Comparison of ENCODE assay signal across 8 mouse cellular contexts in the genomic region with DNA sequence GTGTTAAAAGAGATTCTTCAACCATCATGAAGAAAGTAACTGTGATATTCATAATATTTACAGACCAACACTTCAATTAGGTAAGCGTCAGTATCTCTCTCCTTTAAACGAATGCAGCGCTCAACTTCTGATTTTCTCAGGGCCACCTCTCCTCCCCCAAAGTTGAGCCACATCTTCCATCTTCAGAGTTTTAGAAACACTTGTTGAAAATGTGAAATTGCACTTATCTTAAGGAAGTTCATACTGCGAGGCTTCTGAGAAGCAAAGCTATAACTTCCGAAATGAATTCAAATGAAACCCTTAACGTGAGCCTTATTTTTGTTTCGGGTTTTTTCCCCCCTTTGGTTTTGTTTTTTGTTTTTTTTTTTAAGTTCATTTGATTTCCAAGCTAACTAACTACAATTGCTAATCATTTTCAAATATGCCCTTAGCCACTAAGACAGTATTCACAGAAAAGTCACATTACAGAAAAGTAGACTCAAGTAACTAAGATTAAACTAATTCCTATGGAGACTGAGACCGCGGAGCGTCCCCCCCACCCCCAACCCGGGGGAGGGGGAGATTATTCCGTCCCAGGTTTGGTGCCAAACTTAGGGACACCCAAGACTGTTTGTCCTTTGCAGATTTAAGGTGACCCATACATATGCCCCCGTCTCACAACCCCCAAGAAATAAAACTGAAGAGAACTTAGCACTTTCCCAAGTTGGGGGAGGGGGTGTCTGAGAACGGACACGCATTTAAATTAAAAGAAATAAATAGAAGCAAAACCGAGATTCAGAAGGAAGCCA. TPM values are rescaled to one million over a fixed set of nuclear protein-coding genes. Genes with fewer than 3 reads are reported as not detected.
A peak's percentile ranks its signal among the peaks of the same experiment; 100 is the strongest.
DNase-seq lines count a peak whose midpoint lies in the region; ATAC-seq and TF ChIP-seq lines count a peak whose summit lies in the region.

No protein-coding gene starts in this region.

- DNase-seq in embryonic facial prominence, embryonic 14.5 days (ENCODE audit: low spot score) = no peak
- no peak for DNase-seq in left cerebral cortex, postnatal 14 days (ENCODE audit: low spot score in 2 of 2)
- no peak for DNase-seq in cerebellum, postnatal 4 days (ENCODE audit: low spot score in 2 of 2)

- H3K27ac ChIP-seq in embryonic facial prominence, embryonic 14.5 days (replicated peaks; ENCODE audit: low read depth, low read length) = no peak overlapping the region
- no peak overlapping the region for H3K27ac ChIP-seq in intestine, postnatal 0 days (ENCODE audit: low read depth, low read length)
- H3K27ac ChIP-seq in stomach, embryonic 14.5 days (ENCODE audit: low read length) = no peak overlapping the region

- H3K9me3 ChIP-seq in megakaryocyte, embryonic 14.5 days = peaks cover 4% of the 10 kb centered on the region; the same call in 1 of the 2 replicates
- H3K9me3 ChIP-seq in embryonic facial prominence, embryonic 14.5 days (ENCODE audit: control insufficient read depth, low read length) = peaks cover 3% of the 10 kb centered on the region; the same call in 1 of the 2 replicates
- H3K9me3 ChIP-seq in intestine, postnatal 0 days (ENCODE audit: control insufficient read depth) = no peaks in the 10 kb centered on the region
- no peaks in the 10 kb centered on the region for H3K9me3 ChIP-seq in stomach, embryonic 14.5 days (ENCODE audit: control insufficient read depth, low read depth, low read length)

- no peak for TF ChIP-seq CTCF in intestine, postnatal 0 days (IDR thresholded peaks at IDR 0.05; ENCODE audit: low read depth)

- peaks cover 16% of the 10 kb centered on the region for H3K4me1 ChIP-seq in megakaryocyte, embryonic 14.5 days
- peaks cover 6% of the 10 kb centered on the region; the same call in 1 of the 2 replicates for H3K4me1 ChIP-seq in embryonic facial prominence, embryonic 14.5 days (ENCODE audit: control insufficient read depth, insufficient read depth, low read length)
- no peaks in the 10 kb centered on the region; the same call in 1 of the 2 replicates for H3K4me1 ChIP-seq in intestine, postnatal 0 days (replicated peaks; ENCODE audit: control insufficient read depth, insufficient read depth, low read length)
- peaks cover 8% of the 10 kb centered on the region for H3K4me1 ChIP-seq in stomach, embryonic 14.5 days (ENCODE audit: control insufficient read depth, insufficient read depth, low read length)

- ATAC-seq in megakaryocyte, adult 5-6 weeks (ENCODE audit: poor library complexity, severe bottlenecking) = no peak
- ATAC-seq in embryonic facial prominence, embryonic 14.5 days (ENCODE audit: low read depth) = no peak
- ATAC-seq in intestine, postnatal 0 days = no peak
- no peak for ATAC-seq in stomach, embryonic 14.5 days (ENCODE audit: insufficient number of reproducible peaks, insufficient read depth, low FRiP score, low read depth)
- ATAC-seq in cerebellum, adult (ENCODE audit: insufficient number of reproducible peaks, low FRiP score, low TSS enrichment) = no peak

- H3K4me2 ChIP-seq in embryonic facial prominence, embryonic 14.5 days (ENCODE audit: low read depth, low read length) = peak overlapping the region; percentile 89
- peak overlapping the region; percentile 78 for H3K4me2 ChIP-seq in intestine, postnatal 0 days (replicated peaks; ENCODE audit: low read depth)
- H3K4me2 ChIP-seq in stomach, embryonic 14.5 days (replicated peaks; ENCODE audit: low read depth, low read length) = peak overlapping the region; percentile 92

- H3K9ac ChIP-seq in embryonic facial prominence, embryonic 14.5 days (ENCODE audit: low read depth, low read length) = peak overlapping the region; percentile 54; the same call in 1 of the 2 replicates
- H3K9ac ChIP-seq in intestine, postnatal 0 days (ENCODE audit: low read depth, low read length) = peak overlapping the region; percentile 40; the same call in 1 of the 2 replicates
- no peak overlapping the region; the same call in 1 of the 2 replicates for H3K9ac ChIP-seq in stomach, embryonic 14.5 days (replicated peaks; ENCODE audit: low read depth, low read length)

- H3K27me3 ChIP-seq in megakaryocyte, embryonic 14.5 days (replicated peaks) = peaks cover 78% of the 10 kb centered on the region
- H3K27me3 ChIP-seq in embryonic facial prominence, embryonic 14.5 days (replicated peaks; ENCODE audit: control insufficient read depth, insufficient read depth, low read length) = peaks cover 68% of the 10 kb centered on the region
- H3K27me3 ChIP-seq in intestine, postnatal 0 days (replicated peaks; ENCODE audit: control insufficient read depth, insufficient read depth, low read length) = peaks cover 70% of the 10 kb centered on the region
- peaks cover 35% of the 10 kb centered on the region for H3K27me3 ChIP-seq in stomach, embryonic 14.5 days (ENCODE audit: control insufficient read depth, insufficient read depth, low read length)

- intact Hi-C loops in left cerebral cortex, postnatal 14 days (cut with DNase I) = no loop called here

- H3K4me3 ChIP-seq in megakaryocyte, embryonic 14.5 days (replicated peaks) = peak overlapping the region; percentile 85
- peak overlapping the region; percentile 49 for H3K4me3 ChIP-seq in embryonic facial prominence, embryonic 14.5 days (ENCODE audit: low read depth, low read length)
- H3K4me3 ChIP-seq in intestine, postnatal 0 days (ENCODE audit: low read depth, low read length) = peak overlapping the region; percentile 45
- peak overlapping the region; percentile 38 for H3K4me3 ChIP-seq in stomach, embryonic 14.5 days (ENCODE audit: low read depth, low read length)

- 5% methylated on average over 16 of the region's 16 CpGs for WGBS in embryonic facial prominence, embryonic 14.5 days
- 6% methylated on average over 16 of the region's 16 CpGs for WGBS in intestine, postnatal 0 days
- WGBS in stomach, embryonic 14.5 days = 2% methylated on average over 16 of the region's 16 CpGs

- H3K36me3 ChIP-seq in megakaryocyte, embryonic 14.5 days (replicated peaks; ENCODE audit: low read length) = no peaks in the 10 kb centered on the region
- no peaks in the 10 kb centered on the region for H3K36me3 ChIP-seq in embryonic facial prominence, embryonic 14.5 days (ENCODE audit: control insufficient read depth, insufficient read depth, low read length)
- H3K36me3 ChIP-seq in intestine, postnatal 0 days (ENCODE audit: control insufficient read depth, insufficient read depth) = no peaks in the 10 kb centered on the region
- no peaks in the 10 kb centered on the region for H3K36me3 ChIP-seq in stomach, embryonic 14.5 days (ENCODE audit: control insufficient read depth, insufficient read depth, low read length)

RNA-seq across cellular contexts. Expression of gene Ikzf3, which starts 0.7 kb away (rescaled TPM):
- polyA plus RNA-seq in megakaryocyte, embryonic 14.5 days (2012; ENCODE audit: insufficient read depth, low replicate concordance) = 0.47 TPM in 1 of 2 replicates, not detected in the other
- total RNA-seq in megakaryocyte, adult 5-6 weeks (2015) = 6.0 and 9.9 TPM in 2 replicates
- total RNA-seq in megakaryocyte, adult 5-6 weeks (2017) = 6.6 and 11.0 TPM in 2 replicates
- 0.18 and 0.21 TPM in 2 replicates for polyA plus RNA-seq in embryonic facial prominence, embryonic 14.5 days (2014; fragmentation: Nextera tagmentation; extraction: Ambion mirVana)
- polyA plus RNA-seq in intestine, postnatal 0 days (2015; fragmentation: Nextera tagmentation; extraction: Ambion mirVana) = 0.20 and 0.24 TPM in 2 replicates
- 0.23 and 0.41 TPM in 2 replicates for polyA plus RNA-seq in stomach, embryonic 14.5 days (2014; fragmentation: Nextera tagmentation; extraction: Ambion mirVana)
- under 1 TPM; 0.21 to 0.62 TPM for total RNA-seq in left cerebral cortex, postnatal 14 days (2021)

RNA-seq across cellular contexts. Expression of gene Zpbp2, which starts 5.8 kb away (rescaled TPM):
- polyA plus RNA-seq in megakaryocyte, embryonic 14.5 days (2012; ENCODE audit: insufficient read depth, low replicate concordance) = 0.08 TPM in 1 of 2 replicates, not detected in the other
- 0.34 and 5.4 TPM in 2 replicates for total RNA-seq in megakaryocyte, adult 5-6 weeks (2015)
- 0.81 TPM in 1 of 2 replicates, not detected in the other for total RNA-seq in megakaryocyte, adult 5-6 weeks (2017)
- polyA plus RNA-seq in embryonic facial prominence, embryonic 14.5 days (2014; fragmentation: Nextera tagmentation; extraction: Ambion mirVana) = 0.21 TPM in 1 of 2 replicates, not detected in the other
- 3.2 and 4.0 TPM in 2 replicates for polyA plus RNA-seq in intestine, postnatal 0 days (2015; fragmentation: Nextera tagmentation; extraction: Ambion mirVana)
- polyA plus RNA-seq in stomach, embryonic 14.5 days (2014; fragmentation: Nextera tagmentation; extraction: Ambion mirVana) = 0.46 TPM in 1 of 2 replicates, not detected in the other
- not detected for total RNA-seq in left cerebral cortex, postnatal 14 days (2021)

RNA-seq across cellular contexts. Expression of gene Ormdl3, which starts 42.1 kb away (rescaled TPM):
- polyA plus RNA-seq in megakaryocyte, embryonic 14.5 days (2012; ENCODE audit: insufficient read depth, low replicate concordance) = 106 and 188 TPM in 2 replicates
- total RNA-seq in megakaryocyte, adult 5-6 weeks (2015) = 5.1 and 7.8 TPM in 2 replicates
- total RNA-seq in megakaryocyte, adult 5-6 weeks (2017) = 6.3 and 8.8 TPM in 2 replicates
- 12.6 and 13.6 TPM in 2 replicates for polyA plus RNA-seq in embryonic facial prominence, embryonic 14.5 days (2014; fragmentation: Nextera tagmentation; extraction: Ambion mirVana)
- polyA plus RNA-seq in intestine, postnatal 0 days (2015; fragmentation: Nextera tagmentation; extraction: Ambion mirVana) = 139 and 150 TPM in 2 replicates
- 9.2 and 9.6 TPM in 2 replicates for polyA plus RNA-seq in stomach, embryonic 14.5 days (2014; fragmentation: Nextera tagmentation; extraction: Ambion mirVana)
- 10 to 100 TPM; 44.6 to 49.4 TPM for total RNA-seq in left cerebral cortex, postnatal 14 days (2021)

RNA-seq across cellular contexts. Expression of gene Lrrc3c, which starts 53.0 kb away (rescaled TPM):
- not detected in 2 replicates for polyA plus RNA-seq in megakaryocyte, embryonic 14.5 days (2012; ENCODE audit: insufficient read depth, low replicate concordance)
- not detected in 2 replicates for total RNA-seq in megakaryocyte, adult 5-6 weeks (2015)
- not detected in 2 replicates for total RNA-seq in megakaryocyte, adult 5-6 weeks (2017)
- not detected in 2 replicates for polyA plus RNA-seq in embryonic facial prominence, embryonic 14.5 days (2014; fragmentation: Nextera tagmentation; extraction: Ambion mirVana)
- not detected in 2 replicates for polyA plus RNA-seq in intestine, postnatal 0 days (2015; fragmentation: Nextera tagmentation; extraction: Ambion mirVana)
- not detected in 2 replicates for polyA plus RNA-seq in stomach, embryonic 14.5 days (2014; fragmentation: Nextera tagmentation; extraction: Ambion mirVana)
- total RNA-seq in left cerebral cortex, postnatal 14 days (2021) = not detected
